Comparison of ENCODE assay signal across 30 mouse cellular contexts in the genomic region with DNA sequence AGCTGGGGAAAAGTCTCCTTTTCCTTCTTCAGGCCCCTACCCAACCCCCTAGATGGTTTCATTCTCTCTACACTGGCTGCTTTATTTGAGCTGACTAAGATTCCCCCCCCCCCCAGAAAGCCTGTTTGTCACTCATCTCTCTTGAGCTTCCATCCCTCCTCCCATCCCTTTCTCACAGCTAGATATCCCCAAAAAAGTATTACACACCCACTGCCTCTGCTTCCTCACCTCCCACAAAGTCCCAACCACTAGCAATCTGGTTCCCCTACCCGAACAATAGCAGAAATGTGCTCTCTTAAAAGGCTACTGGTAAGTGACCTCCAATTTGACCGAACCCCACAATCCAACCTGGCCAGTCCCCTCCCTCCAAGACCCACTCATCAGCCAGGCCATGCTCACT. TPM values are rescaled to one million over a fixed set of nuclear protein-coding genes. Genes with fewer than 3 reads are reported as not detected.
DNase-seq lines count a peak whose midpoint lies in the region; ATAC-seq and TF ChIP-seq lines count a peak whose summit lies in the region.
"Had no signal": no experiment of that assay in that cellular context is flagged by ENCODE, and none has a peak within 500 bp of the region (broad histone marks: within the 10 kb centered on the region; RNA-seq: fewer than 3 reads in every experiment).

No protein-coding gene starts in this region.

- intact Hi-C loops in left cerebral cortex, adult 2 months (cut with DNase I): loop anchor here (5.0 kb wide), 2 partner anchors 36 to 131 kb away; no protein-coding TSS in a partner anchor

- H3K4me2 ChIP-seq in kidney, embryonic 16.5 days (replicated peaks; ENCODE audit: low read depth, low read length): no peak overlapping the region
- H3K4me2 ChIP-seq: embryonic facial prominence, embryonic 13.5 days; embryonic facial prominence, embryonic 15.5 days; forebrain, embryonic 12.5 days had no signal

- no peak for DNase-seq in frontal cortex, postnatal 36 days (ENCODE audit: low spot score in 2 of 2)
- no peak for DNase-seq in left cerebral cortex, adult 2 months (ENCODE audit: extremely low spot score in 1 of 2, low spot score in 2 of 2)
- DNase-seq in left cerebral cortex, adult 11 months (ENCODE audit: low spot score): no peak
- peak; percentile 78 for DNase-seq in brain, adult 2 months (ENCODE audit: low read depth, low spot score)
- DNase-seq: adrenal gland, adult 8-10 months; adrenal gland, postnatal 14 days; adrenal gland, postnatal 36 days; B cell, adult 2 months; cerebellum, adult 11 months; cerebellum, adult 18-20 months; cerebellum, adult 8-10 months; cerebellum, adult 9-11 months; cerebellum, postnatal 14 days; cerebellum, postnatal 36 days; embryo, embryonic 11 days had no signal

- ATAC-seq in frontal cortex, adult (ENCODE audit: low TSS enrichment): peak; percentile 92
- no peak for ATAC-seq in kidney, embryonic 16.5 days (ENCODE audit: low FRiP score, low TSS enrichment)
- ATAC-seq: activated CD4-positive, CD25-positive, alpha-beta regulatory T cell, adult 4 months; CD4-positive, CD25-positive, alpha-beta regulatory T cell, adult 4 months; forebrain, embryonic 14.5 days; forebrain, embryonic 16.5 days; Patski had no signal

- no peaks in the 10 kb centered on the region for H3K36me3 ChIP-seq in kidney, embryonic 16.5 days (ENCODE audit: insufficient read depth, low read length)
- H3K36me3 ChIP-seq: embryonic facial prominence, embryonic 13.5 days; embryonic facial prominence, embryonic 15.5 days; forebrain, embryonic 10.5 days; forebrain, embryonic 12.5 days; G1E had no signal

- no peaks in the 10 kb centered on the region for H3K9me3 ChIP-seq in kidney, embryonic 16.5 days (ENCODE audit: low read length)
- H3K9me3 ChIP-seq: embryonic facial prominence, embryonic 15.5 days; forebrain, embryonic 10.5 days; forebrain, embryonic 12.5 days had no signal

- H3K4me1 ChIP-seq in kidney, embryonic 16.5 days (ENCODE audit: insufficient read depth, low read length): no peaks in the 10 kb centered on the region
- H3K4me1 ChIP-seq: embryonic facial prominence, embryonic 13.5 days; embryonic facial prominence, embryonic 15.5 days; forebrain, embryonic 10.5 days; forebrain, embryonic 12.5 days had no signal

- H3K9ac ChIP-seq in kidney, embryonic 16.5 days (replicated peaks; ENCODE audit: low read length): no peak overlapping the region
- H3K9ac ChIP-seq: embryonic facial prominence, embryonic 13.5 days; embryonic facial prominence, embryonic 15.5 days; forebrain, embryonic 12.5 days had no signal

- H3K27ac ChIP-seq in left cerebral cortex, adult 2 months: 0 out of 2 replicates have a peak overlapping the region, but pooled peaks have one; percentile 4
- H3K27ac ChIP-seq in kidney, embryonic 16.5 days (ENCODE audit: low read length): no peak overlapping the region
- H3K27ac ChIP-seq: embryonic facial prominence, embryonic 13.5 days; embryonic facial prominence, embryonic 15.5 days; forebrain, embryonic 10.5 days; forebrain, embryonic 12.5 days had no signal

- TF ChIP-seq CTCF in left cerebral cortex, adult 2 months (IDR thresholded peaks at IDR 0.05): no peak

- 86% methylated on average over 2 of the region's 2 CpGs for WGBS in kidney, embryonic 16.5 days

- no peaks in the 10 kb centered on the region for H3K27me3 ChIP-seq in kidney, embryonic 16.5 days (ENCODE audit: insufficient read depth, low read length)
- H3K27me3 ChIP-seq: CH12.LX; embryonic facial prominence, embryonic 13.5 days; embryonic facial prominence, embryonic 15.5 days; Patski had no signal

- no peak overlapping the region for H3K4me3 ChIP-seq in left cerebral cortex, adult 2 months
- H3K4me3 ChIP-seq in kidney, embryonic 16.5 days (ENCODE audit: low read length): no peak overlapping the region
- H3K4me3 ChIP-seq: embryonic facial prominence, embryonic 13.5 days; embryonic facial prominence, embryonic 15.5 days; erythroblast, embryonic 14.5 days; forebrain, embryonic 10.5 days; forebrain, embryonic 12.5 days had no signal

RNA-seq across cellular contexts. Expression of a gene that starts 9.3 kb away (rescaled TPM):
- 10 to 100 TPM; 36.9 to 38.9 TPM for total RNA-seq in left cerebral cortex, adult 2 months (2021)
- 0.94 and 1.3 TPM in 2 replicates for polyA plus RNA-seq in kidney, embryonic 16.5 days (2015; fragmentation: Nextera tagmentation; extraction: Ambion mirVana)
- total RNA-seq: CH12.LX; common myeloid progenitor, adult 5-6 weeks had no signal
- polyA plus RNA-seq: activated CD4-positive, CD25-positive, alpha-beta regulatory T cell, adult 4 months; CD4-positive, CD25-positive, alpha-beta regulatory T cell, adult 4 months; erythroblast, embryonic 14.5 days; G1E; Patski had no signal
